Mouse (Mus musculus): ENCODE data around the gene Snx25. TPM values are rescaled to one million over a fixed set of nuclear protein-coding genes. Genes with fewer than 3 reads are reported as not detected.

The Snx25 gene
- total RNA-seq, 1 experiment: 8.1 TPM

GRCm38 (mm10) chr8:46149306-46149705 lies 2.7 kb downstream of the Snx25 start:
- in situ Hi-C loops (cut with MboI; ENCODE audit: low sequenced_read_pairs in 2 of 2, unreplicated experiment in 2 of 2): no loop called here
- TF ChIP-seq CHD2 (IDR thresholded peaks at IDR 0.05; ENCODE audit: low read depth, low read length) (no peak), HCFC1 (IDR thresholded peaks at IDR 0.05; ENCODE audit: borderline replicate concordance, insufficient read depth, low read length) (no peak), ZNF384 (IDR thresholded peaks at IDR 0.05; ENCODE audit: low read depth, low read length) (no peak), ZC3H11A (IDR thresholded peaks at IDR 0.05; ENCODE audit: borderline replicate concordance, low read depth, low read length) (no peak), MAFK (IDR thresholded peaks at IDR 0.05; ENCODE audit: insufficient read depth, low read depth, low read length) (no peak)

GRCm38 (mm10) chr8:46146173-46146572 lies 5.8 kb downstream of the Snx25 start:
- Histone ChIP-seq H3K4me3 (ENCODE audit: insufficient read depth in 1 of 2, low read depth in 1 of 2, low read length in 2 of 2, poor library complexity in 1 of 2, severe bottlenecking in 1 of 2) (no peak overlapping the region), H3K27ac (ENCODE audit: insufficient read depth, low read depth, low read length, poor library complexity, severe bottlenecking) (no peak overlapping the region), H3K9me3 (ENCODE audit: control insufficient read depth, insufficient read depth, low read depth, low read length) (no peaks in the 10 kb centered on the region), H3K36me3 (ENCODE audit: control insufficient read depth, insufficient read depth, low read length, poor library complexity, severe bottlenecking) (no peaks in the 10 kb centered on the region), H3K4me1 (ENCODE audit: control insufficient read depth in 2 of 2, insufficient read depth in 2 of 2, low read length in 2 of 2, poor library complexity in 1 of 2) (peaks cover 2 to 4% of the 10 kb centered on the region in 2 experiments; a peak in 3 of 4 replicates), H3K9ac (ENCODE audit: insufficient read depth, low read depth, low read length, poor library complexity, severe bottlenecking) (no peak overlapping the region)
- in situ Hi-C loops (cut with MboI; ENCODE audit: low sequenced_read_pairs in 2 of 2, unreplicated experiment in 2 of 2): no loop called here
- DNase-seq (ENCODE audit: low read depth, low spot score): no peak
- TF ChIP-seq MAFK (IDR thresholded peaks at IDR 0.05; ENCODE audit: insufficient read depth, low read depth, low read length) (no peak), ZC3H11A (IDR thresholded peaks at IDR 0.05; ENCODE audit: borderline replicate concordance, low read depth, low read length) (no peak), ZNF384 (IDR thresholded peaks at IDR 0.05; ENCODE audit: low read depth, low read length) (no peak), HCFC1 (IDR thresholded peaks at IDR 0.05; ENCODE audit: borderline replicate concordance, insufficient read depth, low read length) (no peak), CHD2 (IDR thresholded peaks at IDR 0.05; ENCODE audit: low read depth, low read length) (no peak)

More at GRCm38 (mm10) chr8:46149306-46149705, 2.7 kb downstream of the Snx25 start:
- no peaks in the 10 kb centered on the region for H3K9me3 ChIP-seq (ENCODE audit: control insufficient read depth, insufficient read depth, low read depth, low read length)
- no peak for DNase-seq (ENCODE audit: low read depth, low spot score)
- H3K36me3 ChIP-seq (ENCODE audit: control insufficient read depth, insufficient read depth, low read length, poor library complexity, severe bottlenecking): no peaks in the 10 kb centered on the region
- no peak overlapping the region for H3K4me3 ChIP-seq (ENCODE audit: insufficient read depth in 1 of 2, low read depth in 1 of 2, low read length in 2 of 2, poor library complexity in 1 of 2, severe bottlenecking in 1 of 2)
- peaks cover 2 to 4% of the 10 kb centered on the region in 2 experiments; a peak in 2 of 4 replicates for H3K4me1 ChIP-seq (ENCODE audit: control insufficient read depth in 2 of 2, insufficient read depth in 2 of 2, low read length in 2 of 2, poor library complexity in 1 of 2)
- no peak overlapping the region for H3K27ac ChIP-seq (ENCODE audit: insufficient read depth, low read depth, low read length, poor library complexity, severe bottlenecking)
- no peak overlapping the region for H3K9ac ChIP-seq (ENCODE audit: insufficient read depth, low read depth, low read length, poor library complexity, severe bottlenecking)

GRCm38 (mm10) chr8:46143924-46144323 lies 8.0 kb downstream of the Snx25 start:
- DNase-seq (ENCODE audit: low read depth, low spot score): no peak
- peaks cover 2% of the 10 kb centered on the region in 2 experiments; a peak in 3 of 4 replicates for H3K4me1 ChIP-seq (ENCODE audit: control insufficient read depth in 2 of 2, insufficient read depth in 2 of 2, low read length in 2 of 2, poor library complexity in 1 of 2)
- H3K36me3 ChIP-seq (ENCODE audit: control insufficient read depth, insufficient read depth, low read length, poor library complexity, severe bottlenecking): no peaks in the 10 kb centered on the region
- no peak overlapping the region for H3K9ac ChIP-seq (ENCODE audit: insufficient read depth, low read depth, low read length, poor library complexity, severe bottlenecking)
- H3K27ac ChIP-seq (ENCODE audit: insufficient read depth, low read depth, low read length, poor library complexity, severe bottlenecking): no peak overlapping the region
- TF ChIP-seq ZC3H11A (IDR thresholded peaks at IDR 0.05; ENCODE audit: borderline replicate concordance, low read depth, low read length) (no peak), MAFK (IDR thresholded peaks at IDR 0.05; ENCODE audit: insufficient read depth, low read depth, low read length) (peak; percentile 69), HCFC1 (IDR thresholded peaks at IDR 0.05; ENCODE audit: borderline replicate concordance, insufficient read depth, low read length) (no peak), ZNF384 (IDR thresholded peaks at IDR 0.05; ENCODE audit: low read depth, low read length) (peak; percentile 81), CHD2 (IDR thresholded peaks at IDR 0.05; ENCODE audit: low read depth, low read length) (no peak)
- in situ Hi-C loops (cut with MboI; ENCODE audit: low sequenced_read_pairs in 2 of 2, unreplicated experiment in 2 of 2): no loop called here
- H3K4me3 ChIP-seq (ENCODE audit: insufficient read depth in 1 of 2, low read depth in 1 of 2, low read length in 2 of 2, poor library complexity in 1 of 2, severe bottlenecking in 1 of 2): no peak overlapping the region
- no peaks in the 10 kb centered on the region for H3K9me3 ChIP-seq (ENCODE audit: control insufficient read depth, insufficient read depth, low read depth, low read length)

- Histone ChIP-seq H3K9me3 (ENCODE audit: control insufficient read depth, insufficient read depth, low read depth, low read length) (no peaks in the 10 kb centered on the region), H3K4me3 (ENCODE audit: insufficient read depth in 1 of 2, low read depth in 1 of 2, low read length in 2 of 2, poor library complexity in 1 of 2, severe bottlenecking in 1 of 2) (no peak overlapping the region), H3K36me3 (ENCODE audit: control insufficient read depth, insufficient read depth, low read length, poor library complexity, severe bottlenecking) (no peaks in the 10 kb centered on the region), H3K9ac (ENCODE audit: insufficient read depth, low read depth, low read length, poor library complexity, severe bottlenecking) (no peak overlapping the region), H3K4me1 (ENCODE audit: control insufficient read depth in 2 of 2, insufficient read depth in 2 of 2, low read length in 2 of 2, poor library complexity in 1 of 2) (peaks cover 2% of the 10 kb centered on the region in 2 experiments; a peak in 3 of 4 replicates), H3K27ac (ENCODE audit: insufficient read depth, low read depth, low read length, poor library complexity, severe bottlenecking) (no peak overlapping the region)
- DNase-seq (ENCODE audit: low read depth, low spot score): no peak
- in situ Hi-C loops (cut with MboI; ENCODE audit: low sequenced_read_pairs in 2 of 2, unreplicated experiment in 2 of 2): no loop called here
- no peak for TF ChIP-seq MAFK (IDR thresholded peaks at IDR 0.05; ENCODE audit: insufficient read depth, low read depth, low read length)
- TF ChIP-seq CHD2 (IDR thresholded peaks at IDR 0.05; ENCODE audit: low read depth, low read length): no peak
- TF ChIP-seq HCFC1 (IDR thresholded peaks at IDR 0.05; ENCODE audit: borderline replicate concordance, insufficient read depth, low read length): no peak
- TF ChIP-seq ZNF384 (IDR thresholded peaks at IDR 0.05; ENCODE audit: low read depth, low read length): no peak
- TF ChIP-seq ZC3H11A (IDR thresholded peaks at IDR 0.05; ENCODE audit: borderline replicate concordance, low read depth, low read length): no peak
Observed at GRCm38 (mm10) chr8:46143470-46143869, 8.5 kb downstream of the Snx25 start.

Measured in ES-E14 (cell line).